Comparison of ENCODE assay signal across 10 mouse cellular contexts in genomic region chr2:181080886-181081285, GRCm38 (mm10). TPM values are rescaled to one million over a fixed set of nuclear protein-coding genes. Genes with fewer than 3 reads are reported as not detected.
DNase-seq lines count a peak whose midpoint lies in the region; ATAC-seq and TF ChIP-seq lines count a peak whose summit lies in the region.
"Had no signal": no experiment of that assay in that cellular context is flagged by ENCODE, and none has a peak within 500 bp of the region (broad histone marks: within the 10 kb centered on the region; RNA-seq: fewer than 3 reads in every experiment).

No protein-coding gene starts in this region.

- no peak for TF ChIP-seq CTCF in left cerebral cortex, adult 2 months (IDR thresholded peaks at IDR 0.05)

- H3K27me3 ChIP-seq in erythroblast, embryonic 14.5 days (ENCODE audit: control insufficient read depth) = peaks cover 1% of the 10 kb centered on the region

- H3K27ac ChIP-seq in left cerebral cortex, adult 2 months = peak overlapping the region; percentile 40; the same call in 1 of the 2 replicates

- DNase-seq in left cerebral cortex, adult 2 months (ENCODE audit: extremely low spot score in 1 of 2, low spot score in 2 of 2) = peak in 1 of 2 experiments; percentile 73
- no peak for DNase-seq in left cerebral cortex, adult 11 months (ENCODE audit: low spot score)
- peak; percentile 71 to 75 for DNase-seq in frontal cortex, postnatal 36 days (ENCODE audit: low spot score in 2 of 2)
- peak; percentile 60 to 73 for DNase-seq in right cerebral cortex, postnatal 36 days (ENCODE audit: low spot score in 2 of 2)
- no peak for DNase-seq in thymus, postnatal 0 days (ENCODE audit: low spot score)
- no peak for DNase-seq in ovary, postnatal 14 days (ENCODE audit: low spot score)
- DNase-seq: kidney, adult 2 months had no signal

- H3K4me3 ChIP-seq in erythroblast, embryonic 14.5 days (replicated peaks) = peak overlapping the region; percentile 74
- H3K4me3 ChIP-seq in left cerebral cortex, adult 2 months = no peak overlapping the region

- peaks cover 3% of the 10 kb centered on the region; the same call in 1 of the 2 replicates for H3K36me3 ChIP-seq in erythroblast, embryonic 14.5 days (ENCODE audit: control insufficient read depth)

- H3K4me1 ChIP-seq in erythroblast, embryonic 14.5 days (ENCODE audit: control insufficient read depth) = peaks cover 88% of the 10 kb centered on the region

- ATAC-seq in erythroblast, adult 5-6 weeks (replicated peaks; ENCODE audit: low FRiP score, poor library complexity, severe bottlenecking) = no peak

- no peaks in the 10 kb centered on the region for H3K9me3 ChIP-seq in erythroblast, embryonic 14.5 days (ENCODE audit: control insufficient read depth, low read length)

- intact Hi-C loops in left cerebral cortex, adult 2 months (cut with DNase I) = no loop called here

RNA-seq across cellular contexts. Expression of gene Chrna4, which starts 37.5 kb away (rescaled TPM):
- polyA plus RNA-seq in erythroblast, embryonic 14.5 days (2012) = not detected in 2 replicates
- not detected in 2 replicates for total RNA-seq in erythroblast, adult 5-6 weeks (2015; ENCODE audit: low replicate concordance)
- total RNA-seq in erythroblast, adult 5-6 weeks (2017; ENCODE audit: low replicate concordance) = not detected in 2 replicates
- total RNA-seq in left cerebral cortex, adult 2 months (2021) = 10 to 100 TPM; 34.8 to 36.0 TPM
- 0.14 and 0.38 TPM in 2 replicates for polyA plus RNA-seq in thymus, postnatal 0 days (2015; fragmentation: Nextera tagmentation; extraction: Ambion mirVana)
- total RNA-seq: megakaryocyte-erythroid progenitor cell, adult 5-6 weeks had no signal

RNA-seq across cellular contexts. Expression of gene Kcnq2, which starts 54.2 kb away (rescaled TPM):
- 0.01 and 0.04 TPM in 2 replicates for polyA plus RNA-seq in erythroblast, embryonic 14.5 days (2012)
- total RNA-seq in erythroblast, adult 5-6 weeks (2015; ENCODE audit: low replicate concordance) = not detected in 2 replicates
- not detected in 2 replicates for total RNA-seq in erythroblast, adult 5-6 weeks (2017; ENCODE audit: low replicate concordance)
- total RNA-seq in left cerebral cortex, adult 2 months (2021) = 100 to 1,000 TPM; 275 to 280 TPM
- polyA plus RNA-seq in thymus, postnatal 0 days (2015; fragmentation: Nextera tagmentation; extraction: Ambion mirVana) = 0.07 and 0.10 TPM in 2 replicates
- total RNA-seq: megakaryocyte-erythroid progenitor cell, adult 5-6 weeks had no signal

Comparison
In these comparisons a context has a peak if more than half of its experiments do, and no peak if none do; other contexts are left out.
1. DNase-seq: peak in frontal cortex, postnatal 36 days (2 of 2) and right cerebral cortex, postnatal 36 days (2 of 2); none in left cerebral cortex, adult 11 months (single experiment), thymus, postnatal 0 days (single experiment) and ovary, postnatal 14 days (single experiment).
2. RNA of gene Chrna4, which starts 37.5 kb away (total RNA-seq): 34.8 to 36.0 TPM in left cerebral cortex, adult 2 months; not detected in erythroblast, adult 5-6 weeks; every median in the first group is over 10 times any median in the second.
3. RNA of gene Kcnq2, which starts 54.2 kb away (total RNA-seq): 275 to 280 TPM in left cerebral cortex, adult 2 months; not detected in erythroblast, adult 5-6 weeks; every median in the first group is over 100 times any median in the second.